Mouse (Mus musculus) left cerebral cortex, adult 9 months (tissue): Measurements from ENCODE around the gene Ndufs2.
"Not testable (repeated sequence)": the region's sequence is repeated elsewhere in the genome, so short reads cannot be mapped to it uniquely, and the experiment has no call there.

ENCODE experiments used
- DNase-seq, 2 experiments: peaks; one replicate each; pipeline ENCODE4 v3.0.0; 2022; ENCODE audit warnings: low spot score in 2 of 2

Ndufs2 gene

GRCm38 (mm10) chr1:171256095-171256818, 5.1 kb upstream of the Ndufs2 start:
- no peak for DNase-seq

DNA sequence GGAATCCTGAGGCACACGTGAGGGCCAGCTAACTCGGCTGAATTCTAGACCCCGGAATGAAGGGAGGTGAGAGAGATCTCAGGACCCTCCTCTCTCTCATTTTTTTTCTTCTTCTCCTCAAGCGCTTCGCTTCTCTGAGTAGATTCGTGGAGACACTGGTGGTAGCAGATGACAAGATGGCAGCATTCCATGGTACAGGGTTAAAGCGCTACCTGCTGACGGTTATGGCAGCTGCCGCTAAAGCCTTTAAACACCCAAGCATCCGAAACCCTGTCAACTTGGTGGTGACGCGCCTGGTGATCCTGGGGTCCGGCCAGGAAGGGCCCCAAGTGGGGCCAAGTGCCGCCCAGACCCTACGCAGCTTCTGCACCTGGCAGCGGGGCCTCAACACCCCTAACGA, 1.2 kb upstream of the Ndufs2 start:
- DNase-seq, result no peak

DNA sequence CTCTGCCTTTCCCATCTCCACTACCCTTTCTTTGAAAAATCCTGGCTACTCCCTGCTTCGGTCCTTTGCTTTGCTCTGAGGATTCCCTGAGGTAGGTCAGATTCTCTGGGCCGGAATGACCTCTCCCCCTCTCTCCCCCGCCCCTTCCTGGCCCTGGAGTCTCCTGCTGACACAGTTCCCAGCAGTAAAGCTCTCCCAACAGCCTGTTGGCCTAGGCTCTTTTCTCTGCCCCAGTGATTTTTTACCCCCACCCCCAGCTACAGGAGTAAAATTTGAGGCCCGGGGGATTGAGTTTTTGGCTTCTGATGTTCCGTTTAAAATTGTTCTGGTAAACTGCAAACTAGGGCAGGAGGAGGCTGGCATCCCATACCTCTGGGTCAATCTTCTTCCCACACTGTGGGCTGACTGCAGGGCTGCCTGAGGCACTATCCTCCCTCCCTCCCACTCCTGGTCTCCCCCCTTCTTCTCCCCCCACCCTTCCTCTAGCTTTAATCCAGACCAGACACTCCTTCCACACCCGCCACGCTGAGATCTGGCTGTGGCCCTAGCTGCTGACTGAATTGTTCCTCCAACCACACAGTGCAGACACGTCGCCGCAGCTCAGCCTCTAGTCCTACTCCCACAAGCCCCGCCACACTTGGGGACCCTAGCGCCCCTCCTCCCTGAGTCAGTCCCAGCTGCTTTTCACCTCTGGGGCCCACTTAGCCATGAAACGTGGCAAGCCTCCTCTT, 571 bp upstream of the Ndufs2 start:
- no peak for DNase-seq

DNA sequence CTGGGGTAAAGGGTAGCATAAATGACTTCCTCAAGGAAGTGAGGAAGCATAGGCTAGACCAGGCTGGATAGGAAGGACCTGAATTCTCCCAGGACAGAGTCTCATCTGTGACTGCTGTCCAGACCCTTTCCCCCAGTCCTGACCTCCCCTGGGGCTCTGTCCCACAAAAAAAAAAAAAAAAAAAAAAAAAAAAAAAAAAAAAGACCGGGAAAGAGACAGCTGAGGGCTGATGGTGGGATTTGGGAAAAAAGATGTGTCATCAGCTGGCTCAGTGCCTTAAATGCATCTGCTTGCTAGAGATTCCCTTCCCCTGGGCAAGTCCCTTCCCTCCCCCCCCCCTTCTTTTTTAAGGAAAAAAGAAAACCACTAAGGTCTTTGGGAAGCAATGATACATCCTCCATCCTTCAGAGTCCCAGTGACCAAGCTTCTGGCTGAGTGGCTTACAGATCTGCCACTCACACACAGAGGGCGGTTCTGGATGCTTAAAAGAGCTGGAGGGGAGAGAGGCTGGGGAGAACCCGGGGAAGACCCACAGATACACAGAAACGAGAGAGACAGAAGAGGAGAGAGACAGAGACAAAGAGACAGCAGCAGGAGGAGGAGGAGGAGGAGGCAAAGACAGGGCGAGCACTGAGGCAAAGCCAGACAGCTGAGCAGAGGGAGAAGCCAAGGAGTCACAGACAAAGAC, 1.1 kb downstream of the Ndufs2 start, which contains the start of gene Adamts4:
Gene Adamts4 (plus strand): TSS at position 509 of the 688 bp plus-strand sequence.
- peak in 1 of 2 experiments; percentile 66 for DNase-seq

GRCm38 (mm10) chr1:171248386-171249226, 2.6 kb downstream of the Ndufs2 start:
- DNase-seq, result no peak

DNA sequence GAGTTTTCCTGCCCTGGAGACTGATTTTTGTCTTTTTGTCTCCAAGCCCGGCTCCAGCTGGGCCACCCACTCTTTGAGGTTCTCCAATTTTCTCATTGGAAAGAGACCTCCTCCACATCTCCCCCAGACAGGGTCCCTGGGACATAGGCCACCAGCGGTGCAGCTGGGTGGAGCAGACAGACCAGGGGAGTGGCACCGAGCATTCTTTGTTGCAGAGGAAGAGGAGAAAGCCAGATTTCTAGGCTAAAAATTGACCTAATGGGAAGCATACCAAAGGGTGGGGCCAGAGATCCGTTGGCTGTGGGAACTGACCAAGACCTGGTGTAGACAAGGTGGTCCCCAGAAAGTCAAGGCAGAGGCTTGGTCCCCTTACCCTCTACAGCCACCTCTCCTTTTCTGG, 3.3 kb downstream of the Ndufs2 start:
- no peak for DNase-seq

DNA sequence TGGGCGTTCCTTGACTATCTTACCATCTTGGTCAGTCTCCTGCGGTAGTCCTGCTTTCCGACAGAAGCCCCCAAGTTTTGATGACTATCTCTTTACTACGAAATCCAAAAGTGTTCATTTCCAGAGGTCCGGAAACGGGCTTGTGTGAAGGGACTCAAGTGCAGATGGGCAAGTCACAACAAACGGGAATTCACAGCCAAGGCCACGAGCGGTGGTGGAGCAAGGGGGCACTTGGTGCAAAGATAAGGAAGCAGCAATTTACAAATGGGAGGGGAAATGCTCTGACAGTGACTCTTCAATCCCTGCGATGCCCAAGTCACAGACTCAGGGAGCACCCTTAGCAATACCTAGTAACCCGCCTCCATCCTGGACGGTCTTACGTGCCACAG, 3.7 kb downstream of the Ndufs2 start:
- no peak for DNase-seq

DNA sequence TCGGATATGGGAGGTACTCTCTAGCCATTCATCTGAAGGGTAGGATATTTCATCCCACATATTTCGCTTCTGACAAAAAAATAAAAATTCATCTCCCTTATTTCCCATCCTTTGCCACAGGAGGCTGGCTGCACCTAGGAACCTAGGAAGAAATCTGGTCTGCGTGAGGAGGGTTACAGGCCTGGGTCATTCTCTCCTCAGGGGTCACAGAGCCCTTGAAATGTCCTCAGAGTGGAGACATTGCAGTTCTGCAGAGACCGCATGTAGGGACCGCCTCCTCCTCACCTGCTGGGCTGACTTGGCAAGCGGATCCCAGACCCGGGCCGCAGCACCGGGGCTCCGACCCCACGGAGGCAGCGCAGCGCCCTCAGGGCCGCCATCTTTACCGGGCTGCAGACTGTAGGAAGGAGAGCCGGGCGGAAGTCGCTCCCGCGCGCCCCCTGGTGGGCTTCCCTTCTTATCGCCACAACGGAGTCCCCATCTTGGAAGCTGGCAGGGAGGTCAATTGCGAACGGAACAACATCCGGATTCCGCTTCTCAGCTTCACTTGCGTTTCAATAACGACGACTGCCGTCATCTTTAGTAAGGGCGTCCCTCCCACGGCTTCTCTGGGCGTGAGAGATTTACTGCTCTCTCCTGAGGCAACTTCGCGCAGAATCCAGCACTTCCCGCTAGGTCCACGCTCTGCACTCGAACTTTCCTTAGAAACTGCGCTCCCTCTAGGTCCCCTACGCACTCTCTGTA, 4.3 kb downstream of the Ndufs2 start:
- DNase-seq, result peak; percentile 97 to 99

DNA sequence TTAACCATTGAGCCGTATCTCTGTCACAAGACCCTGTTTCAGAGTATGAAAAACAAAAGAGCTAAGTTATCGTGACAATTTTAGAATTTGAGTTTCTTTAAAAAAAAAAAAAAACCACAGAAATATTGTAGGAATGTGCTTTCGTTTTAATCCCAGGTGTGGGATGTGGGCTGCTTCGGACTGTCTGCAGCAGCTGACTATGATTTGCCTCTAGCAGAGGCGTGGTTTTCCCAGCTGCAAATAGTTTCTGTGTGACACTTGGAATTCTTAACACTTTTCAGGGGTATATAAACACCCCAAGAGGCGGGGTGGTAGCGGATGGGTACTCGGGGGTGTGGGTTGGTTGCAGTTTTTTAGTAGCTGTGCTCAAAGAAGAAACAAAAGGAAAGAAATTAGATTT, 5.8 kb downstream of the Ndufs2 start:
- no peak for DNase-seq

GRCm38 (mm10) chr1:171241952-171242351, 9.2 kb downstream of the Ndufs2 start:
- DNase-seq, result not testable (repeated sequence)

DNA sequence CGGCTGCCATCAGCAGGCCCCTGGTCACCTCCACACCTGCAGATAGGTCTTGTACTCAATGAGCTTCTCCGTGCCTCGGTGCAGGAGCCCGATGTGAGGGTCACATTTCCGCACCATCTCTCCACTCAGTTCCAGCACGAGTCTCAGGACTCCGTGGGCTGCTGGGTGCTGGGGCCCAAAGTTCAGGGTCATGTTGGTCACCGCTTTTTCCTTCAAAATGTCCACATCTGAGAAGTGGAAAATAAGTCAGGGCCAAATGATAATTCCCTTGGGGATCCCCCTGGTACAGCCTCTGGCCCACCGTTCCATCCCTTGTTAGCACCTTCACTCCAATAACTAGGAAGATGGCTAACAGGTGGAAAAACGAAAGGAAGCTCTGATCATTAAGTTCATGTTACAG, 10.3 kb downstream of the Ndufs2 start:
- no peak for DNase-seq

DNA sequence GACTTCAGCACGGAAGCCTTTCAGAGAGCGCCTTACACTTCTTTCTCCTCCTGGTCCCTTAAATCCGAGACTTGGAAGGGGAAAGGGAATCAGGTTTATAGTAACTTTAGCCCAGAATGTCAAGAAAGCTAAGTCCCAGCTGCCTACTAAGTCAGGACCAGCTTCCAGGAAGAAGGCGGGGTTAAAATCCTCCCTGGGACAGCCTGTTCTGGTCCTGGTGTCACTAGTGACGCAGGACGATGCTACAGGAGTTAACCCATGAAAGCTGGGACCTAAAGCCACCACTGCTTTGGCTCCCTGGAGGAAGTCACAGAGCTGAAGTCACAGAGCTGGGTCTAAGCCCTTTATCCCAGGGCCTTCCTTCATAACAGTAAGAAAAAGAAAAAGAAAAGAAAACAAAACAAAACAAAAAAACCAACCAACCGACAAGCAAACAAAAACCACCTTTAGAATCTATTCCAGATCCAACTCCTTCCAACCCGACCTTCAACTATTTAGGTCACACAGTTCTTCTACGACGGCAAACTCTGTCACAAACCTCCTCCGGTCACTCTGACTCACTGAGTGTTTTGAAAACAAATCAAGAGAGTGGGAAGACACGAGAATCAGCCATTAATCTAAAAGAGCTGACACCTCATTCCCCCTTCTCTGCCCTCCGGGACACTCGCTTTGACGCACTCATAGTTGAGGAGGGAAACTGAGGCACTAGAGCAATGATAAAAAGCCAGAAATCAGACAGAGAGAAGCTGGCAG, 11.0 kb downstream of the Ndufs2 start:
- DNase-seq, result no peak

- DNase-seq, result no peak
Measured at GRCm38 (mm10) chr1:171238463-171238862, 12.7 kb downstream of the Ndufs2 start.

DNA sequence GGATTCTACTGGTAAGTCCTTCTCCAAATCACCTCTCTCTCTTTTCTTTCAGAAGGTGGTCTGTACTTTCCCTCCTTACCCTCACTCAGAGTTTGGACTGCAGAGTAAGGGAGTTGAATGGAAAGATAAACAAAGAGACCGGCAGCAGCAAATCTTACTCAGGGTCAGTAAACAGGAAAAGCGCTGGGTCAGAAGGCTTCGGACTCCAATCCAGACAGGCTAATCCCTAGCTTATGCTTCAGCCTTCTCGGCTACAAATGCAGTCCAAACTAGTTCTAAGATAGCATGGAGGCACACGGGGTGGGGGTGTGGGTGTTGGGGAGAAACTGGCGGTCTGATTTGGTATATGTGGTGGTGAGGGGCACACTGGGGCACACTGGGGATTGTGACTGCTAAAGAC, 13.8 kb downstream of the Ndufs2 start:
- DNase-seq, result no peak

GRCm38 (mm10) chr1:171235791-171236190, 15.4 kb downstream of the Ndufs2 start:
- DNase-seq, result no peak

DNA sequence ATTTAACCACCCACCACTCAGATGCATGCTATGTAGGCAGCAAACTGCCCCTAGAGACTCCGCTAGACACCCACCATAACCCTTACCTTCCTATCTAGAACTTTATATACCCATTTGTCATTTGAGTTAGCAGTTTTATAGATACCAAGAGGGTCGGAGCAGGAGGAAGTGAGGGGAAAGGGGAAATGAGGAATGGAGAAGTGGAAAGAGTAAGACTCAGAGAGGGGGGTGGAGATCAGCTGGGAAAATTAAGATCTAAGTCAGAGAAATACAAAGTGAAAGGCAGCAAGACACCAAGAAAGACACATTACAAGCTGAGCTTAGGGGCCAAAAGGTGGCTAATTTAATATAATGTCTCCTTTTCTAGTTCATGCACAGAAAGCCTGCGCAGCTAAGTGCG, 16.6 kb downstream of the Ndufs2 start:
- DNase-seq, result no peak

GRCm38 (mm10) chr1:171234126-171234525, 17.1 kb downstream of the Ndufs2 start, which contains the start of gene Fcer1g:
Gene Fcer1g, minus strand, starts transcription at chr1:171234365.
- no peak for DNase-seq

DNA sequence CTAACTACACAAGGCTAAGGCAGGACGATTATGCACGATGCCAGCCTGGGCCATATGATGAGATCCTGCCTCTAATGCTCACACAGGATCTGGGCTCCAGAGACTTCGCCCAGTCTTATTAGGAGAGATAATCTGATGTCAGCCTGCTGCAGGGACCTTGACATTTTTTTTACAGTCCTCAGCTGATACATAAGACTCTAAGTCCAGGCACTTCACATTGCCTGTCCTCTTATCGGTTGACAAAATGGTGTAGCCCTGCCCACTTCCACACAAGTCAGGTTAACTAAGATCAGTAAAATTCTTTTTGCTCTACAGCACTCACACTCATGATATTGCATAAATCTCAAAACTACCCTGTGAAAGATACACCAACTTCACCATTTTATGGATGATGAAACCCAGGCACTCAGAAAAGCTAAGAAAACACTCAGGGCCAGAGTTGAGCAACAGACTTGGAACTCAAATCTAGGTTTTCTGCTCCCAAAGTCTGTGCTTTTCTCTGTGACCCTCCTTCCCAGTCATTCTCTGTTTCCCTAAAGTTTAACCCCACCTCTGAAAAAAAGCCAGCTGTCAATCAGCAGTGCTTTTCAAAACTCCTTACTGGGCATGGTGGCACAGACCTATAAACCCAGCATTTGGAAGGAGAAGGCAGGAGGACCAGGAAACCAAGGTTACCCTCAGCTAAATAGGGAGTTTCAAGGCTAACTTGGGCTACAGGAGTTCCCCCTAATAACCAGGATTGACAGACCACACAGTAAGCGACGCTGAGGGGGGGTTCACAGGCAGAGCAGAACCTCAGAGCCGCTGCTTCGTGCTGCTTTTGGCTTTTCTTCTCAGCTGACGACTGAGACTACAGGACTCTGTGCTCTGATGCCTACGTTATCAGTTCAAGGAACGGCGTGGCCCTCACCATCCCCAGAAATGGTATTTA, 18.1 kb downstream of the Ndufs2 start:
- DNase-seq, result no peak

- no peak for DNase-seq
Measured at GRCm38 (mm10) chr1:171232348-171232747, 18.8 kb downstream of the Ndufs2 start.
